Mouse (Mus musculus) kidney, postnatal 36 days (tissue): Measurements from ENCODE around the gene Mcoln2.

Experiments
- DNase-seq, 2 experiments: peaks; one replicate each; pipeline ENCODE4 v3.0.0; 2021 to 2022; ENCODE audit warnings: mixed read lengths in 2 of 2

The Mcoln2 gene

DNA sequence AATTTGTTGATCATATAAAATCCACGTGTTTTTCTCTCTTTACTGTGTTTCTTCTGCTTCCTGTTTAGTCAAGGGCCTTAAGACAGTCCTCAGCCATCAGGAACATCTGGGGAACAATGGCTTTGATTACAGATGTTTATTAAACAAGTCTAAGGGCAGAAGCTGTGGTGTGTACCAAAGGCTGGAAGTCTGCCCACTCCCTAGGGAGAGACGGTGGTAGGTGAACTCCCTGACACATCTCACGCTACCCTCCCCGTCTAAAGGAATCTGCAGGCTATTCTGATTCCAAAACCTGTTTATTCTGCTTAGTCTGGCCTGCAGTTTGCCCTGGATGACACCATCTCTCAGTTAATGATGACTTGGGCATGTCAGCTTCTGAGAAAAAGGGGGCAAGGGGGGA is 84.1 kb downstream of the Mcoln2 start:
- peak; percentile 51 to 56 for DNase-seq

DNA sequence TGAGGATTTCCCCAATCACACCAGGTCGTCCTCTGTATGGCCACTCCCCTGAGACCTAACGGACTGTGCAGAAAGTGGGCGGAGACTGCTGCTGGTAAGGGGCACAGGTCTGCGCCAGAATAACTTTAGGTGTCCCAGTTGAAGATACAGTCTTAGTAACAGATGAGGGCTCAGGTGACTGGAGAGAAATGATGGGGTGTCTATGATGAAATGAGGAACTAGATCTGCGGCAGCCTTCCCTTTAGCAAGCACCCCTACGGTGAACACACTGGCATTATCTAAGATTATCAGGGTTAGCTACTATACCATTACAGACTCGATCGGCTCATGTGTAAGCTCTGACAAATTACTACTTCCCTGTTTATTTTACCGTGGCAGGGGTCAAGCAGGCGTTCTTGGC is 84.9 kb downstream of the Mcoln2 start:
- DNase-seq, result no peak

DNA sequence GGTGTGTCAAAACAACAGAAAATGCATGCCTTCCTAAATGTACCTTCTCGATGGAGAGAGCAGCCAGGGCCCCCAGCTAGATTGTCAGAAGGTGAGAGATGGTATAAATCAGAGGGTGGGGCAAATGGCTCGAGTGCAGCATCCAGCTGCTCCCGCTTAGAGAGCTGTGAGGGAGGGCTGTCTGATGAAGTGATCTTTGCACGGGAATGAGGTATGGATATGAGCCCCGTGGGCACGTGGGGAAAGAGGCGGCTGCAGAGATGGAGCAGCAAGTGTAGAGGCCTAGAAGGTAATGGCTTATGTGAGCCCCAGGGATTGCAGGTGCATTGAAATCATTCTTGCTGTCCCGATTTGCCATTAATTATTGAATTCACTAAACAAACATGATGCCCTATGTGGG is 86.6 kb downstream of the Mcoln2 start:
- no peak for DNase-seq

DNA sequence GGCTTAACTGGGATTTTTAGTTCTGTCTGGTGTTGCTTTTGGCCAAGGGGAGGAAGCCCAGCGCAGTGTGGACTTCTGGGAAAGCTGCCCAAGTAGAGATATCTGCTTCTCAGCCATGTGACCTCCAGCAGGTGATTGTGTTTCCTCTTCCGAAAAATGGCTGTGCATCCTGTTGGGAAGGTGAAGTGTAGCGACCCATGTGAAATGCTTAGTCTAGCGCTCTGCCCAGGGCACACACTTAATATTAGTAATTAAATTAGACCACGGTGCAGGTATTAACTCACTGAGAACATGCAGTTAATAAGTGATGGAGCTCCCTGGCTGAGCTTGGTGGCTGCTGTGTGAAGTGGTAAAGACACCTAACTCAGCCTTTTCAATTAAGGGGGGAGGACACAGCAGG is 88.0 kb downstream of the Mcoln2 start:
- DNase-seq, result peak; percentile 63 to 82

DNA sequence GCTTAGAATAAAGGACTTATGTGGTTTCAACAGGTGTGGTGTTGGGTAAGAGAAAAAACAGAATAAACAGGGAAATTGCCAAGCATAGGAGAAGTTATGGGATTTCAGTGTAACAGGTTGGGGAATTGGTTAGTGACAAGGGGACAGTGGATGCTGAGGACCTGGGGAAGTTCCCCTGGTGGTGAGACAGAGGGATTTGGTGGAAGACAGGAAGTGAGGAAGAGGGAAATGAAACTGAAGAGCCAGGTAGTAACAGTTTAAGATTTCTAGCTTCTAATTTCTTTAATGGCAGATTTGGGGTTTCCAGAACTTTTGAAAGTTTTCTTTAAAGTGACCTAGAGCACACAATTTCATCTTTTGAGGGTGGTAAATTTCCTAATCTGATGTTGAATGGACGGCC is 95.0 kb downstream of the Mcoln2 start:
- DNase-seq, result no peak
